1 mouse cellular context compared by ENCODE assay signal in the genomic region with DNA sequence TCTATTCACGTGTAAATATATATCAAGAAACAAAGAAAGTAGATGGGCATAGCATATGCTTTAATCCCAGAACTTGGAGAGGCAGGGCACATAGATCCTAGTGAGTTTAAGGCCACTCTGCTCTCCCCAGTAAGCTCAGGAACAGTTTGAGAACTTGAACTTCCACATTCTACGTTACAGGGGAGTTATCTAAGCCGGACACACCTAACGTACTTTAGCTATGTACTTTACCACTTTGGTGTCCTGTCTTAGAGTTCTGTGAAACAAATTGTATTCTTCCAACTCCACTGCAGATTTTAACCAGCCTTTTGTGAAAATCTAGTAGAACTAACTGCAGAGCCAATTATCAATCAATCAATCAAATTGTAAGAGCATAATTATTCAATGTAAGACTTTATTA.
A peak's percentile ranks its signal among the peaks of the same experiment; 100 is the strongest.
TF ChIP-seq lines count a peak whose summit lies in the region.

No protein-coding gene starts in this region.

TF ChIP-seq in MEL, 35 proteins besides CTCF, POLR2A, EP300 and RAD21 (continued from another document):
- TF ChIP-seq NELFE (IDR thresholded peaks at IDR 0.05; ENCODE audit: low read depth, low read length): no peak
- TF ChIP-seq ELF1 (IDR thresholded peaks at IDR 0.05; ENCODE audit: low read depth, low read length): no peak
- no peak for TF ChIP-seq POLR2AphosphoS2 (IDR thresholded peaks at IDR 0.05; ENCODE audit: low read length)
- no peak for TF ChIP-seq ETS1 (IDR thresholded peaks at IDR 0.05; ENCODE audit: low read depth, low read length)
- peak; percentile 54 for TF ChIP-seq TAL1 (IDR thresholded peaks at IDR 0.05; ENCODE audit: low read length)
- no peak for TF ChIP-seq NRF1 (IDR thresholded peaks at IDR 0.05; ENCODE audit: insufficient read depth, low read depth, low read length, poor library complexity, severe bottlenecking)
- no peak for TF ChIP-seq CHD2 (IDR thresholded peaks at IDR 0.05; ENCODE audit: low read length)
- no peak for TF ChIP-seq MAFK (IDR thresholded peaks at IDR 0.05; ENCODE audit: borderline replicate concordance, low read depth, low read length)
- no peak for TF ChIP-seq MAX (IDR thresholded peaks at IDR 0.05; ENCODE audit: low read length)
- no peak for TF ChIP-seq JUND (IDR thresholded peaks at IDR 0.05; ENCODE audit: low read depth, low read length)
- TF ChIP-seq MXI1 (IDR thresholded peaks at IDR 0.05; ENCODE audit: low read depth, low read length): no peak
- no peak for TF ChIP-seq MAZ (IDR thresholded peaks at IDR 0.05; ENCODE audit: low read depth, low read length)
- TF ChIP-seq TCF12 (IDR thresholded peaks at IDR 0.05; ENCODE audit: low read depth, low read length): peak; percentile 63
- TF ChIP-seq RCOR1 (IDR thresholded peaks at IDR 0.05; ENCODE audit: low read depth, low read length): no peak
- TF ChIP-seq ZKSCAN1 (IDR thresholded peaks at IDR 0.05; ENCODE audit: low read depth, low read length): no peak
- TF ChIP-seq SMC3 (IDR thresholded peaks at IDR 0.05; ENCODE audit: low read depth, low read length): no peak
- TF ChIP-seq MEF2A (IDR thresholded peaks at IDR 0.05; ENCODE audit: extremely low read depth, insufficient replicate concordance, low read depth, low read length, poor library complexity, severe bottlenecking): no peak
- TF ChIP-seq KAT2A (conservative IDR thresholded peaks at IDR 0.05; ENCODE audit: low read depth, low read length): no peak
- no peak for TF ChIP-seq HCFC1 (IDR thresholded peaks at IDR 0.05; ENCODE audit: low read depth, low read length)
- TF ChIP-seq ZNF384 (IDR thresholded peaks at IDR 0.05; ENCODE audit: low read depth, low read length): no peak
- TF ChIP-seq SIN3A (IDR thresholded peaks at IDR 0.05; ENCODE audit: low read length): no peak
- TF ChIP-seq GATA1 (IDR thresholded peaks at IDR 0.05; ENCODE audit: low read depth, low read length): peak; percentile 82
- no peak for TF ChIP-seq ZC3H11A (IDR thresholded peaks at IDR 0.05; ENCODE audit: low read depth, low read length)
- no peak for TF ChIP-seq POLR2AphosphoS5 (IDR thresholded peaks at IDR 0.05; ENCODE audit: borderline replicate concordance, low read depth, low read length)
- no peak for TF ChIP-seq BHLHE40 (IDR thresholded peaks at IDR 0.05; ENCODE audit: borderline replicate concordance, low read depth, low read length)
- TF ChIP-seq CHD1 (IDR thresholded peaks at IDR 0.05; ENCODE audit: low read depth, low read length): no peak
- no peak for TF ChIP-seq USF1 (IDR thresholded peaks at IDR 0.05; ENCODE audit: low read depth, low read length)
